Mouse (Mus musculus): ENCODE results near the gene Caml. TPM values are rescaled to one million over a fixed set of nuclear protein-coding genes. Genes with fewer than 3 reads are reported as not detected.
"Not testable (repeated sequence)": the region's sequence is repeated elsewhere in the genome, so short reads cannot be mapped to it uniquely, and the experiment has no call there.

Caml gene
- polyA plus RNA-seq, 1 experiment from 2014 or later = 44.0 TPM

- Histone ChIP-seq H3K9me3 (ENCODE audit: control insufficient read depth, low read length) (no peaks in the 10 kb centered on the region), H3K36me3 (ENCODE audit: control insufficient read depth, insufficient read depth, low read length) (peaks cover 9% of the 10 kb centered on the region), H3K4me1 (ENCODE audit: control insufficient read depth, insufficient read depth, low read length) (no peaks in the 10 kb centered on the region), H3K27me3 (replicated peaks; ENCODE audit: control insufficient read depth, insufficient read depth, low read length) (no peaks in the 10 kb centered on the region), H3K27ac (ENCODE audit: low read length) (no peak overlapping the region), H3K4me3 (ENCODE audit: low read length) (no peak overlapping the region), H3K4me2 (ENCODE audit: low read depth, low read length) (no peak overlapping the region), H3K9ac (ENCODE audit: low read depth, low read length) (no peak overlapping the region)
- 37% methylated on average over 5 of the region's 5 CpGs for WGBS
- ATAC-seq = no peak
Observed at GRCm38 (mm10) chr13:55613471-55613870, 9.3 kb upstream of the Caml start.

GRCm38 (mm10) chr13:55619328-55619727 is 3.5 kb upstream of the Caml start:
- H3K27me3 ChIP-seq (replicated peaks; ENCODE audit: control insufficient read depth, insufficient read depth, low read length) = no peaks in the 10 kb centered on the region
- no peak overlapping the region for H3K4me3 ChIP-seq (ENCODE audit: low read length)
- no peak overlapping the region for H3K4me2 ChIP-seq (ENCODE audit: low read depth, low read length)
- H3K36me3 ChIP-seq (ENCODE audit: control insufficient read depth, insufficient read depth, low read length) = no peaks in the 10 kb centered on the region
- no peak overlapping the region for H3K27ac ChIP-seq (ENCODE audit: low read length)
- ATAC-seq = no peak
- H3K9me3 ChIP-seq (ENCODE audit: control insufficient read depth, low read length) = no peaks in the 10 kb centered on the region
- 91% methylated on average over 4 of the region's 4 CpGs for WGBS
- peaks cover 5% of the 10 kb centered on the region; the same call in 1 of the 2 replicates for H3K4me1 ChIP-seq (ENCODE audit: control insufficient read depth, insufficient read depth, low read length)
- no peak overlapping the region for H3K9ac ChIP-seq (ENCODE audit: low read depth, low read length)

- no peaks in the 10 kb centered on the region for H3K9me3 ChIP-seq (ENCODE audit: control insufficient read depth, low read length)
- no peak overlapping the region for H3K4me3 ChIP-seq (ENCODE audit: low read length)
- no peak for ATAC-seq
- no peak overlapping the region for H3K4me2 ChIP-seq (ENCODE audit: low read depth, low read length)
- H3K27ac ChIP-seq (ENCODE audit: low read length) = no peak overlapping the region
- H3K4me1 ChIP-seq (ENCODE audit: control insufficient read depth, insufficient read depth, low read length) = peaks cover 5% of the 10 kb centered on the region; the same call in 1 of the 2 replicates
- no peaks in the 10 kb centered on the region for H3K27me3 ChIP-seq (replicated peaks; ENCODE audit: control insufficient read depth, insufficient read depth, low read length)
- H3K36me3 ChIP-seq (ENCODE audit: control insufficient read depth, insufficient read depth, low read length) = no peaks in the 10 kb centered on the region
- no peak overlapping the region for H3K9ac ChIP-seq (ENCODE audit: low read depth, low read length)
- WGBS = 82% methylated on average over 2 of the region's 2 CpGs
Observed at GRCm38 (mm10) chr13:55620275-55620674, 2.5 kb upstream of the Caml start.

GRCm38 (mm10) chr13:55622156-55622648 is 603 bp upstream of the Caml start:
- H3K27ac ChIP-seq (ENCODE audit: low read length) = peak overlapping the region; percentile 88; the same call in 1 of the 2 replicates
- H3K4me1 ChIP-seq (ENCODE audit: control insufficient read depth, insufficient read depth, low read length); H3K27me3 ChIP-seq (replicated peaks; ENCODE audit: control insufficient read depth, insufficient read depth, low read length); H3K9me3 ChIP-seq (ENCODE audit: control insufficient read depth, low read length); H3K36me3 ChIP-seq (ENCODE audit: control insufficient read depth, insufficient read depth, low read length): not testable (repeated sequence)
- H3K9ac ChIP-seq (ENCODE audit: low read depth, low read length) = peak overlapping the region; percentile 84
- ATAC-seq = 0 out of 2 replicates have a peak, but pooled peaks have one; percentile 1
- peak overlapping the region; percentile 86 for H3K4me3 ChIP-seq (ENCODE audit: low read length)
- WGBS = 12% methylated on average over 20 of the region's 20 CpGs
- H3K4me2 ChIP-seq (ENCODE audit: low read depth, low read length) = peak overlapping the region; percentile 87

GRCm38 (mm10) chr13:55634639-55635127 is 11.9 kb downstream of the Caml start, which contains the start of gene Ddx46:
Gene Ddx46 (plus strand): TSS chr13:55635027.
- H3K9ac ChIP-seq (ENCODE audit: low read depth, low read length) = peak within 1 kb of the TSS; percentile 97
- peak within 1 kb of the TSS; percentile 88 for H3K4me2 ChIP-seq (ENCODE audit: low read depth, low read length)
- H3K4me1 ChIP-seq (ENCODE audit: control insufficient read depth, insufficient read depth, low read length) = peaks cover 8% of the 10 kb centered on the region
- H3K9me3 ChIP-seq (ENCODE audit: control insufficient read depth, low read length) = no peaks in the 10 kb centered on the region
- H3K27me3 ChIP-seq (replicated peaks; ENCODE audit: control insufficient read depth, insufficient read depth, low read length) = no peaks in the 10 kb centered on the region
- 4% methylated on average over 30 of the region's 30 CpGs for WGBS
- no peaks in the 10 kb centered on the region; the same call in 1 of the 2 replicates for H3K36me3 ChIP-seq (ENCODE audit: control insufficient read depth, insufficient read depth, low read length)
- peak; percentile 96 for ATAC-seq
- peak within 1 kb of the TSS; percentile 99 for H3K4me3 ChIP-seq (ENCODE audit: low read length)
- H3K27ac ChIP-seq (ENCODE audit: low read length) = no peak within 1 kb of the TSS

- Histone ChIP-seq H3K27me3 (replicated peaks; ENCODE audit: control insufficient read depth, insufficient read depth, low read length) (no peaks in the 10 kb centered on the region), H3K4me3 (ENCODE audit: low read length) (peak overlapping the region; percentile 99), H3K4me1 (ENCODE audit: control insufficient read depth, insufficient read depth, low read length) (peaks cover 8% of the 10 kb centered on the region), H3K27ac (ENCODE audit: low read length) (no peak overlapping the region), H3K9me3 (ENCODE audit: control insufficient read depth, low read length) (no peaks in the 10 kb centered on the region), H3K4me2 (ENCODE audit: low read depth, low read length) (peak overlapping the region; percentile 88), H3K36me3 (ENCODE audit: control insufficient read depth, insufficient read depth, low read length) (peaks cover 4% of the 10 kb centered on the region), H3K9ac (ENCODE audit: low read depth, low read length) (peak overlapping the region; percentile 97)
- WGBS = under 1% methylated on average over 40 of the region's 40 CpGs
- ATAC-seq = peak; percentile 57
Observed at GRCm38 (mm10) chr13:55635146-55635571, 12.4 kb downstream of the Caml start.

- no peak overlapping the region for H3K4me2 ChIP-seq (ENCODE audit: low read depth, low read length)
Observed at GRCm38 (mm10) chr13:55636185-55636983, 13.6 kb downstream of the Caml start.

GRCm38 (mm10) chr13:55640480-55640879 is 17.7 kb downstream of the Caml start:
- H3K9ac ChIP-seq (ENCODE audit: low read depth, low read length); H3K4me1 ChIP-seq (ENCODE audit: control insufficient read depth, insufficient read depth, low read length); H3K27me3 ChIP-seq (replicated peaks; ENCODE audit: control insufficient read depth, insufficient read depth, low read length); ATAC-seq; H3K4me3 ChIP-seq (ENCODE audit: low read length); H3K27ac ChIP-seq (ENCODE audit: low read length); H3K9me3 ChIP-seq (ENCODE audit: control insufficient read depth, low read length); H3K4me2 ChIP-seq (ENCODE audit: low read depth, low read length): not testable (repeated sequence)
- peaks cover 18% of the 10 kb centered on the region for H3K36me3 ChIP-seq (ENCODE audit: control insufficient read depth, insufficient read depth, low read length)
- WGBS = 46% methylated on average over 8 of the region's 8 CpGs

More at GRCm38 (mm10) chr13:55636185-55636983, 13.6 kb downstream of the Caml start:
- no peaks in the 10 kb centered on the region for H3K9me3 ChIP-seq (ENCODE audit: control insufficient read depth, low read length)
- peaks cover 11% of the 10 kb centered on the region; the same call in 1 of the 2 replicates for H3K36me3 ChIP-seq (ENCODE audit: control insufficient read depth, insufficient read depth, low read length)
- H3K4me3 ChIP-seq (ENCODE audit: low read length) = no peak overlapping the region
- H3K27me3 ChIP-seq (replicated peaks; ENCODE audit: control insufficient read depth, insufficient read depth, low read length) = no peaks in the 10 kb centered on the region
- H3K9ac ChIP-seq (ENCODE audit: low read depth, low read length) = no peak overlapping the region
- no peak overlapping the region for H3K27ac ChIP-seq (ENCODE audit: low read length)
- H3K4me1 ChIP-seq (ENCODE audit: control insufficient read depth, insufficient read depth, low read length) = peaks cover 8% of the 10 kb centered on the region
- ATAC-seq = no peak
- 92% methylated on average over 14 of the region's 14 CpGs for WGBS

GRCm38 (mm10) chr13:55644525-55644924 is 21.7 kb downstream of the Caml start:
- H3K27me3 ChIP-seq (replicated peaks; ENCODE audit: control insufficient read depth, insufficient read depth, low read length) = no peaks in the 10 kb centered on the region
- no peak overlapping the region for H3K4me3 ChIP-seq (ENCODE audit: low read length)
- no peaks in the 10 kb centered on the region for H3K4me1 ChIP-seq (ENCODE audit: control insufficient read depth, insufficient read depth, low read length)
- no peak for ATAC-seq
- 95% methylated on average over 2 of the region's 2 CpGs for WGBS
- H3K9ac ChIP-seq (ENCODE audit: low read depth, low read length) = no peak overlapping the region
- H3K9me3 ChIP-seq (ENCODE audit: control insufficient read depth, low read length) = no peaks in the 10 kb centered on the region
- no peak overlapping the region for H3K4me2 ChIP-seq (ENCODE audit: low read depth, low read length)
- H3K27ac ChIP-seq (ENCODE audit: low read length) = no peak overlapping the region
- H3K36me3 ChIP-seq (ENCODE audit: control insufficient read depth, insufficient read depth, low read length) = peaks cover 35% of the 10 kb centered on the region

Data from intestine, embryonic 16.5 days (tissue).